Mouse (Mus musculus): Measurements from ENCODE around the gene Cetn4. TPM values are rescaled to one million over a fixed set of nuclear protein-coding genes. Genes with fewer than 3 reads are reported as not detected.

Gene Cetn4
- 4.9 and 5.7 TPM in 2 replicates for polyA plus RNA-seq (2015; fragmentation: Nextera tagmentation; extraction: Ambion mirVana)

- Histone ChIP-seq H3K9ac (peak within 1 kb of the TSS; percentile 92), H3K4me2 (peak within 1 kb of the TSS; percentile 85), H3K36me3 (no peaks in the 10 kb centered on the region), H3K4me1 (0 out of 2 replicates have a peak, but pooled peaks cover 6% of the 10 kb centered on the region), H3K4me3 (peak within 1 kb of the TSS; percentile 87), H3K27me3 (no peaks in the 10 kb centered on the region), H3K9me3 (no peaks in the 10 kb centered on the region), H3K27ac (peak within 1 kb of the TSS; percentile 78)
- ATAC-seq (ENCODE audit: borderline replicate concordance, extremely low read depth, low FRiP score, low TSS enrichment) = peak; percentile 100
- under 1% methylated on average over 54 of the region's 54 CpGs for WGBS
These were observed at the start of gene Cetn4, which contains the start of gene Bbs12 for GRCm38 (mm10) chr3:37312370-37312941. Gene Cetn4, minus strand, starts transcription at chr3:37312708. Gene Bbs12, plus strand, starts transcription at chr3:37312554.

GRCm38 (mm10) chr3:37360729-37361128 lies 48.2 kb upstream of the Cetn4 start:
- ATAC-seq (ENCODE audit: borderline replicate concordance, extremely low read depth, low FRiP score, low TSS enrichment) = no peak
- WGBS = 46% methylated on average over 9 of the region's 9 CpGs
- H3K4me2 ChIP-seq = no peak overlapping the region

GRCm38 (mm10) chr3:37354737-37355136 lies 42.2 kb upstream of the Cetn4 start:
- Histone ChIP-seq H3K36me3 (no peaks in the 10 kb centered on the region), H3K27ac (no peak overlapping the region), H3K9me3 (no peaks in the 10 kb centered on the region), H3K4me2 (no peak overlapping the region), H3K27me3 (peaks cover 8% of the 10 kb centered on the region), H3K9ac (no peak overlapping the region), H3K4me3 (no peak overlapping the region), H3K4me1 (peaks cover 9% of the 10 kb centered on the region)
- ATAC-seq (ENCODE audit: borderline replicate concordance, extremely low read depth, low FRiP score, low TSS enrichment) = peak; percentile 44; the same call in 1 of the 2 replicates
- WGBS = 43% methylated on average over 1 of the region's 1 CpGs

More at GRCm38 (mm10) chr3:37360729-37361128, 48.2 kb upstream of the Cetn4 start:
- Histone ChIP-seq H3K27ac (no peak overlapping the region), H3K9me3 (no peaks in the 10 kb centered on the region), H3K4me1 (peaks cover 7% of the 10 kb centered on the region; the same call in 1 of the 2 replicates), H3K27me3 (no peaks in the 10 kb centered on the region), H3K4me3 (no peak overlapping the region), H3K36me3 (no peaks in the 10 kb centered on the region), H3K9ac (no peak overlapping the region)

GRCm38 (mm10) chr3:37353951-37354481 lies 41.5 kb upstream of the Cetn4 start:
- Histone ChIP-seq H3K4me3 (no peak overlapping the region), H3K36me3 (no peaks in the 10 kb centered on the region), H3K9me3 (no peaks in the 10 kb centered on the region), H3K27ac (no peak overlapping the region), H3K4me1 (peaks cover 16% of the 10 kb centered on the region), H3K9ac (no peak overlapping the region), H3K4me2 (no peak overlapping the region), H3K27me3 (peaks cover 15% of the 10 kb centered on the region)
- WGBS = 72% methylated on average over 10 of the region's 10 CpGs
- no peak for ATAC-seq (ENCODE audit: borderline replicate concordance, extremely low read depth, low FRiP score, low TSS enrichment)

GRCm38 (mm10) chr3:37350386-37350785 lies 37.9 kb upstream of the Cetn4 start:
- 52% methylated on average over 7 of the region's 7 CpGs for WGBS

GRCm38 (mm10) chr3:37349166-37349548 lies 36.6 kb upstream of the Cetn4 start:
- H3K27ac ChIP-seq = no peak overlapping the region
- no peaks in the 10 kb centered on the region for H3K9me3 ChIP-seq
- peak overlapping the region; percentile 77 for H3K9ac ChIP-seq
- H3K4me2 ChIP-seq = peak overlapping the region; percentile 97
- H3K4me3 ChIP-seq = peak overlapping the region; percentile 71
- peaks cover 37% of the 10 kb centered on the region for H3K27me3 ChIP-seq
- H3K36me3 ChIP-seq = no peaks in the 10 kb centered on the region
- WGBS = 8% methylated on average over 8 of the region's 8 CpGs
- H3K4me1 ChIP-seq = peaks cover 18% of the 10 kb centered on the region
- 0 out of 2 replicates have a peak, but pooled peaks have one; percentile 1 for ATAC-seq (ENCODE audit: borderline replicate concordance, extremely low read depth, low FRiP score, low TSS enrichment)

More at GRCm38 (mm10) chr3:37350386-37350785, 37.9 kb upstream of the Cetn4 start:
- Histone ChIP-seq H3K36me3 (no peaks in the 10 kb centered on the region), H3K27me3 (peaks cover 37% of the 10 kb centered on the region), H3K4me2 (no peak overlapping the region), H3K27ac (no peak overlapping the region), H3K4me1 (peaks cover 25% of the 10 kb centered on the region), H3K4me3 (no peak overlapping the region), H3K9me3 (no peaks in the 10 kb centered on the region), H3K9ac (no peak overlapping the region)
- no peak for ATAC-seq (ENCODE audit: borderline replicate concordance, extremely low read depth, low FRiP score, low TSS enrichment)

- peak within 1 kb of the TSS; percentile 77 for H3K9ac ChIP-seq
- H3K4me2 ChIP-seq = peak within 1 kb of the TSS; percentile 97
- H3K36me3 ChIP-seq = no peaks in the 10 kb centered on the region
- H3K9me3 ChIP-seq = no peaks in the 10 kb centered on the region
- peaks cover 16% of the 10 kb centered on the region for H3K4me1 ChIP-seq
- ATAC-seq (ENCODE audit: borderline replicate concordance, extremely low read depth, low FRiP score, low TSS enrichment) = peak; percentile 73
- peaks cover 37% of the 10 kb centered on the region for H3K27me3 ChIP-seq
- 0 out of 2 replicates have a peak within 1 kb of the TSS, but pooled peaks have one; percentile 26 for H3K27ac ChIP-seq
- H3K4me3 ChIP-seq = peak within 1 kb of the TSS; percentile 71
- WGBS = under 1% methylated on average over 60 of the region's 75 CpGs
These were observed 36.0 kb upstream of the Cetn4 start, which contains the start of gene Fgf2 for GRCm38 (mm10) chr3:37348221-37349165. Gene Fgf2, plus strand, starts transcription at chr3:37348346.

- Histone ChIP-seq H3K4me3 (peak overlapping the region; percentile 71; the same call in 1 of the 2 replicates), H3K9ac (no peak overlapping the region), H3K4me2 (peak overlapping the region; percentile 97), H3K9me3 (no peaks in the 10 kb centered on the region), H3K27ac (no peak overlapping the region), H3K4me1 (peaks cover 16% of the 10 kb centered on the region), H3K36me3 (no peaks in the 10 kb centered on the region), H3K27me3 (peaks cover 40% of the 10 kb centered on the region)
- 0 out of 2 replicates have a peak, but pooled peaks have one; percentile 13 for ATAC-seq (ENCODE audit: borderline replicate concordance, extremely low read depth, low FRiP score, low TSS enrichment)
- WGBS = 31% methylated on average over 9 of the region's 9 CpGs
These were observed 35.2 kb upstream of the Cetn4 start for GRCm38 (mm10) chr3:37347671-37348070.

GRCm38 (mm10) chr3:37342811-37343210 lies 30.3 kb upstream of the Cetn4 start:
- no peaks in the 10 kb centered on the region for H3K9me3 ChIP-seq
- no peak overlapping the region for H3K4me2 ChIP-seq
- H3K27me3 ChIP-seq = peaks cover 18% of the 10 kb centered on the region
- no peaks in the 10 kb centered on the region for H3K36me3 ChIP-seq
- ATAC-seq (ENCODE audit: borderline replicate concordance, extremely low read depth, low FRiP score, low TSS enrichment) = no peak
- H3K27ac ChIP-seq = no peak overlapping the region
- H3K9ac ChIP-seq = no peak overlapping the region
- peaks cover 3% of the 10 kb centered on the region; the same call in 1 of the 2 replicates for H3K4me1 ChIP-seq
- WGBS = 42% methylated on average over 5 of the region's 5 CpGs
- no peak overlapping the region for H3K4me3 ChIP-seq

GRCm38 (mm10) chr3:37341110-37341509 lies 28.6 kb upstream of the Cetn4 start:
- 58% methylated on average over 5 of the region's 5 CpGs for WGBS
- Histone ChIP-seq H3K27me3 (peaks cover 3% of the 10 kb centered on the region), H3K4me1 (no peaks in the 10 kb centered on the region), H3K4me2 (no peak overlapping the region), H3K4me3 (no peak overlapping the region), H3K9ac (no peak overlapping the region), H3K36me3 (no peaks in the 10 kb centered on the region), H3K9me3 (no peaks in the 10 kb centered on the region), H3K27ac (no peak overlapping the region)
- ATAC-seq (ENCODE audit: borderline replicate concordance, extremely low read depth, low FRiP score, low TSS enrichment) = no peak

GRCm38 (mm10) chr3:37334053-37334452 lies 21.5 kb upstream of the Cetn4 start:
- H3K9ac ChIP-seq = no peak overlapping the region
- no peaks in the 10 kb centered on the region for H3K27me3 ChIP-seq
- no peak overlapping the region for H3K27ac ChIP-seq
- no peak overlapping the region for H3K4me3 ChIP-seq
- no peaks in the 10 kb centered on the region for H3K9me3 ChIP-seq
- H3K4me2 ChIP-seq = no peak overlapping the region
- no peak for ATAC-seq (ENCODE audit: borderline replicate concordance, extremely low read depth, low FRiP score, low TSS enrichment)
- peaks cover 3% of the 10 kb centered on the region; the same call in 1 of the 2 replicates for H3K4me1 ChIP-seq
- 89% methylated on average over 4 of the region's 4 CpGs for WGBS
- no peaks in the 10 kb centered on the region for H3K36me3 ChIP-seq

Data from lung, embryonic 15.5 days (tissue).